Mouse (Mus musculus): Measurements from ENCODE around the gene Mapk10. TPM values are rescaled to one million over a fixed set of nuclear protein-coding genes. Genes with fewer than 3 reads are reported as not detected.

The Mapk10 gene
- polyA plus RNA-seq, 1 experiment: 0.07 TPM

- no peak overlapping the region for H3ac ChIP-seq (ENCODE audit: control insufficient read depth, insufficient read length, low read depth)
- no peak overlapping the region for H3K4me3 ChIP-seq (ENCODE audit: insufficient read depth, poor library complexity, severe bottlenecking)
- H3K79me3 ChIP-seq (ENCODE audit: low read depth): no peaks in the 10 kb centered on the region
- no peaks in the 10 kb centered on the region for H3K27me3 ChIP-seq (ENCODE audit: control insufficient read depth, insufficient read depth, insufficient read length)
- no peak for TF ChIP-seq CTCF (IDR thresholded peaks at IDR 0.05; ENCODE audit: control insufficient read depth, insufficient read depth, insufficient read length)
- no peak for TF ChIP-seq FOSL1 (IDR thresholded peaks at IDR 0.05; ENCODE audit: insufficient read depth, low read length, poor library complexity, severe bottlenecking)
- no peak for TF ChIP-seq CEBPB (IDR thresholded peaks at IDR 0.05; ENCODE audit: low read depth)
- TF ChIP-seq MAX (IDR thresholded peaks at IDR 0.05): no peak
- TF ChIP-seq USF1 (IDR thresholded peaks at IDR 0.05; ENCODE audit: low read depth): no peak
- TF ChIP-seq MYOG (IDR thresholded peaks at IDR 0.05; ENCODE audit: control insufficient read depth, extremely low read depth, insufficient read length): no peak
- no peak for TF ChIP-seq MYOD1 (IDR thresholded peaks at IDR 0.05; ENCODE audit: control insufficient read depth, insufficient read length, low read depth)
- no peaks in the 10 kb centered on the region for H3K36me3 ChIP-seq (ENCODE audit: control insufficient read depth, insufficient read depth)
- H3K79me2 ChIP-seq (ENCODE audit: control insufficient read depth, insufficient read depth): no peaks in the 10 kb centered on the region
Observed at GRCm38 (mm10) chr5:103134839-103135238, 76.3 kb downstream of the Mapk10 start.

DNA sequence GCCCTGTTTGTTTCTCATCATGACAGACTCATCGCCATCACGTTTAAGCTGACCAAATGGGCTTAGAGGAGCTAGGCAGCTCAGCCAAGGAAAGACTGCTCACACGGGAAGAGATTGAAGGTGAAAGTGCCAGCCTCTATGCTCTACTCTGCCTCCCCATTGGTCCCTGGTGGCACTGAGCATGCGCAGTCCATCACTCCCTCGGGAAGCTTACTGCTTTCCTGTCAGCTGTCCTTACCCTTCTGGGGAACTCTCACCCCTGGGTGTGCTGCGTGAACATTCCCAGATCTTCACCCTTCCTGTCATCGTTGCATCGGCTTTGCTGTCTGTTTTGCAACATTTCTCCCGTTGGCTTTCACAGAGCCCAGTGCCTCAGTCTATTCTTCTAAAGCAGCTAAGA lies 77.5 kb downstream of the Mapk10 start:
- Histone ChIP-seq H3K4me3 (ENCODE audit: insufficient read depth, poor library complexity, severe bottlenecking) (no peak overlapping the region), H3K79me2 (ENCODE audit: control insufficient read depth, insufficient read depth) (no peaks in the 10 kb centered on the region), H3K27me3 (ENCODE audit: control insufficient read depth, insufficient read depth, insufficient read length) (no peaks in the 10 kb centered on the region), H3K79me3 (ENCODE audit: low read depth) (no peaks in the 10 kb centered on the region), H3ac (ENCODE audit: control insufficient read depth, insufficient read length, low read depth) (no peak overlapping the region), H3K36me3 (ENCODE audit: control insufficient read depth, insufficient read depth) (no peaks in the 10 kb centered on the region)
- TF ChIP-seq MYOD1 (IDR thresholded peaks at IDR 0.05; ENCODE audit: control insufficient read depth, insufficient read length, low read depth) (no peak), MAX (IDR thresholded peaks at IDR 0.05) (no peak), FOSL1 (IDR thresholded peaks at IDR 0.05; ENCODE audit: insufficient read depth, low read length, poor library complexity, severe bottlenecking) (no peak), USF1 (IDR thresholded peaks at IDR 0.05; ENCODE audit: low read depth) (no peak), CEBPB (IDR thresholded peaks at IDR 0.05; ENCODE audit: low read depth) (no peak), MYOG (IDR thresholded peaks at IDR 0.05; ENCODE audit: control insufficient read depth, extremely low read depth, insufficient read length) (no peak)

DNA sequence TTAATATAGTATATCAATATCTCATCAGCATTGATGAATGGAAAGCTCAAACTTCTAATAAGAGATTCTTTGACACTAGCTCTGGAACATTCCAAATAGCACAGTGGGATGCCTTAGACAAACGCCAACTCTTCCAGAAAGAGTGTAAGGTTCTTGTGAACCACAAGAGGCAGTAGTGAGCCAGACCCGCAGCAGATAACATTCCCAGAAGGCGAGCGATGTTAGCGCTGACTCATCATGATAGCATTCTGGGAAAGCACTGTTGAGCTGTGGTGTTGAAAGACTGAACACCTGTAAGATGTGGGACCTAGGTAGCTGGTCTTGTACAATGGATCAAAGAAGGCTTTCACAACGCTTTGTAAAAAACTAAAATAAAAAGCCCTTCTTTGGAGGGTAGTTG lies 78.3 kb downstream of the Mapk10 start:
- H3K4me3 ChIP-seq (ENCODE audit: insufficient read depth, poor library complexity, severe bottlenecking): no peak overlapping the region
- no peaks in the 10 kb centered on the region for H3K79me2 ChIP-seq (ENCODE audit: control insufficient read depth, insufficient read depth)
- no peak for TF ChIP-seq MAX (IDR thresholded peaks at IDR 0.05)
- TF ChIP-seq CEBPB (IDR thresholded peaks at IDR 0.05; ENCODE audit: low read depth): no peak
- no peak for TF ChIP-seq USF1 (IDR thresholded peaks at IDR 0.05; ENCODE audit: low read depth)
- no peak for TF ChIP-seq CTCF (IDR thresholded peaks at IDR 0.05; ENCODE audit: control insufficient read depth, insufficient read depth, insufficient read length)
- no peak for TF ChIP-seq MYOG (IDR thresholded peaks at IDR 0.05; ENCODE audit: control insufficient read depth, extremely low read depth, insufficient read length)

DNA sequence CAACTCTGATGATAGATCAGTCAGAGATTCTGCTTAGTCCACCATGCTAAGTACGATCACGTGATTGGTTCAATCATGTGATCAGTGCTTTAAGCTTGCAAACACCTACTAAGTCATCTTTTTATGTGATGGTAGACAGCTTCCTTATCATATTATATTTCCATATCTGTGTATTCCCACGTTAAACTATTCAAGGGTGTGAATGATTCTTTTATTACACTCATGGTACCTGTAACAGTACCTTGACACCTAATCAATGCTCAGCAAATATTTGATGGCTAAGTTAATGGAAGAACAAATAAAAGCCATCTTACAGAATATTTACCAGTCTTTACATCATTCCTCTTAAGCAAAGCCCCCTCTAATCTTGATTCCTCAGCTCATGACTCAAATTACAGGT lies 91.5 kb downstream of the Mapk10 start:
- no peak overlapping the region for H3K4me3 ChIP-seq (ENCODE audit: insufficient read depth, poor library complexity, severe bottlenecking)
- TF ChIP-seq USF1 (IDR thresholded peaks at IDR 0.05; ENCODE audit: low read depth) (peak; percentile 11), MAX (IDR thresholded peaks at IDR 0.05) (no peak)

More for the DNA sequence above, 78.3 kb downstream of the Mapk10 start:
- Histone ChIP-seq H3K27me3 (ENCODE audit: control insufficient read depth, insufficient read depth, insufficient read length) (no peaks in the 10 kb centered on the region), H3K36me3 (ENCODE audit: control insufficient read depth, insufficient read depth) (no peaks in the 10 kb centered on the region), H3ac (ENCODE audit: control insufficient read depth, insufficient read length, low read depth) (no peak overlapping the region), H3K79me3 (ENCODE audit: low read depth) (no peaks in the 10 kb centered on the region)

GRCm38 (mm10) chr5:103115571-103115970 lies 95.6 kb downstream of the Mapk10 start:
- no peaks in the 10 kb centered on the region for H3K36me3 ChIP-seq (ENCODE audit: control insufficient read depth, insufficient read depth)
- TF ChIP-seq MYOD1 (IDR thresholded peaks at IDR 0.05; ENCODE audit: control insufficient read depth, insufficient read length, low read depth) (no peak), MYOG (IDR thresholded peaks at IDR 0.05; ENCODE audit: control insufficient read depth, extremely low read depth, insufficient read length) (no peak), FOSL1 (IDR thresholded peaks at IDR 0.05; ENCODE audit: insufficient read depth, low read length, poor library complexity, severe bottlenecking) (no peak), CTCF (IDR thresholded peaks at IDR 0.05; ENCODE audit: control insufficient read depth, insufficient read depth, insufficient read length) (no peak), USF1 (IDR thresholded peaks at IDR 0.05; ENCODE audit: low read depth) (no peak), CEBPB (IDR thresholded peaks at IDR 0.05; ENCODE audit: low read depth) (no peak)
- no peaks in the 10 kb centered on the region for H3K27me3 ChIP-seq (ENCODE audit: control insufficient read depth, insufficient read depth, insufficient read length)
- no peaks in the 10 kb centered on the region for H3K79me2 ChIP-seq (ENCODE audit: control insufficient read depth, insufficient read depth)
- no peak overlapping the region for H3ac ChIP-seq (ENCODE audit: control insufficient read depth, insufficient read length, low read depth)
- H3K4me3 ChIP-seq (ENCODE audit: insufficient read depth, poor library complexity, severe bottlenecking): no peak overlapping the region
- no peaks in the 10 kb centered on the region for H3K79me3 ChIP-seq (ENCODE audit: low read depth)

More for the DNA sequence above, 91.5 kb downstream of the Mapk10 start:
- Histone ChIP-seq H3ac (ENCODE audit: control insufficient read depth, insufficient read length, low read depth) (no peak overlapping the region), H3K27me3 (ENCODE audit: control insufficient read depth, insufficient read depth, insufficient read length) (no peaks in the 10 kb centered on the region), H3K79me3 (ENCODE audit: low read depth) (no peaks in the 10 kb centered on the region), H3K79me2 (ENCODE audit: control insufficient read depth, insufficient read depth) (no peaks in the 10 kb centered on the region), H3K36me3 (ENCODE audit: control insufficient read depth, insufficient read depth) (no peaks in the 10 kb centered on the region)

- H3K79me3 ChIP-seq (ENCODE audit: low read depth): no peaks in the 10 kb centered on the region
- no peaks in the 10 kb centered on the region for H3K36me3 ChIP-seq (ENCODE audit: control insufficient read depth, insufficient read depth)
- no peak overlapping the region for H3ac ChIP-seq (ENCODE audit: control insufficient read depth, insufficient read length, low read depth)
- no peak for TF ChIP-seq MYOG (IDR thresholded peaks at IDR 0.05; ENCODE audit: control insufficient read depth, extremely low read depth, insufficient read length)
- TF ChIP-seq USF1 (IDR thresholded peaks at IDR 0.05; ENCODE audit: low read depth): no peak
- no peak for TF ChIP-seq MYOD1 (IDR thresholded peaks at IDR 0.05; ENCODE audit: control insufficient read depth, insufficient read length, low read depth)
- TF ChIP-seq CTCF (IDR thresholded peaks at IDR 0.05; ENCODE audit: control insufficient read depth, insufficient read depth, insufficient read length): no peak
- no peak for TF ChIP-seq FOSL1 (IDR thresholded peaks at IDR 0.05; ENCODE audit: insufficient read depth, low read length, poor library complexity, severe bottlenecking)
- no peaks in the 10 kb centered on the region for H3K27me3 ChIP-seq (ENCODE audit: control insufficient read depth, insufficient read depth, insufficient read length)
- no peak overlapping the region for H3K4me3 ChIP-seq (ENCODE audit: insufficient read depth, poor library complexity, severe bottlenecking)
- H3K79me2 ChIP-seq (ENCODE audit: control insufficient read depth, insufficient read depth): no peaks in the 10 kb centered on the region
Observed at GRCm38 (mm10) chr5:103112471-103112870, 98.7 kb downstream of the Mapk10 start.
